Mouse (Mus musculus): ENCODE results near the gene Cntn4.
"Not testable (repeated sequence)": the region's sequence is repeated elsewhere in the genome, so short reads cannot be mapped to it uniquely, and the experiment has no call there.

Gene Cntn4

DNA sequence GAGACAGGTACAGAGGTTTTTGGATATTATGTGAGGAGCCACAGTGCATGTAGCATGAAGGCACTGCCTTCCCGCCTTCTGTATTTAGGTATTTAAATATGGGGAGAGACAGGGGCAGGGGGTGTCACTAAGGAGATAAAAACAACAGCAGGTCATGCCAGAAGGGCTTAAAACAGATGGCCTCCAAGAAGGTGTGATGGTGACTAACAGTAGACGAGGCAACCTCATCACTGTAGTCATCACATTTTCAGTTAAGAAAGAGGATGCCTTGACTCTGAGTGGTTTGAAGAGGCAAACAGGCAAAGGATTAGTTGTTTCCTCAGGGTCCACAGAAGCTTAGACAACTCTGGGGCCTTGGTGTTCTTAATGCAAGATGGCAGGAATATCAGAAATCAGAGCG lies 655.0 kb downstream of the Cntn4 start:
- no peak for DNase-seq (ENCODE audit: low spot score)

DNA sequence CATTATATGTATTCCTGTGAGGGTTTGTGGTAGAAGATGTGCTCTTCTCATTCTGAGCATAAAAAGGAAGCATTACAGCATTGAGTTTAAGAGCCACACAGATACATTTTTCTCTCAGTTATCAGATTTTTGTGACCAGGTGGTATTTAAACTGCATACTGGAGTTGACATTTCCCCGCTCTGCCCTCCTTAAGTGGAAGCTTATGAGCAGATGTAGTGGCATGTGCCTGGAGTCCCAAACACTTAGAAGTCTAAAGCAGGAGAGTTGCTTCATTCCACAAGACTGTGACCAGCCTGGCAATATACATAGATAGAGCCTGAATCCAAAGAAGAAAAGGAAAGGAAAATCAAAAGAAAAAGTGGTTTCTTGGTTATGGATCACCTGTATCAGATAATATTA lies 655.5 kb downstream of the Cntn4 start:
- no peak for DNase-seq (ENCODE audit: low spot score)

DNA sequence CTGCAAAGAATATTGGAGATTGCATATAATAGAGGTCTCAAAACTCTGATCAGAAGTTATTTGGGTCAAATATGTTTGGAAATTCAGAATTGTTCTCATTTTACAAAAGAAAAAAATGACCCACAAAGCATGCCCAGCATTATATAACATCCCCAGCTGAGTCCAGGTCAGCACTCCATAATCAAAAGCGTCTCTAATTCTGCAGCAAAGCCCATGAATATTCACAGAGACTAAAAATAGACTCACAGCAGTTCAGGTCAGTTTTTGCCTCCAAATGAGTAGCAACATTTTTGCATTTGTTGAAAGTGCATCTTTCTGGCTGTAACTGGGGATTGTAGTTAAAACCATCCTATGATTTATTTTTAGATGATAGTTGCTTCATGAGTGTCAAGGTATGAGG lies 657.6 kb downstream of the Cntn4 start:
- no peak for DNase-seq (ENCODE audit: low spot score)

DNA sequence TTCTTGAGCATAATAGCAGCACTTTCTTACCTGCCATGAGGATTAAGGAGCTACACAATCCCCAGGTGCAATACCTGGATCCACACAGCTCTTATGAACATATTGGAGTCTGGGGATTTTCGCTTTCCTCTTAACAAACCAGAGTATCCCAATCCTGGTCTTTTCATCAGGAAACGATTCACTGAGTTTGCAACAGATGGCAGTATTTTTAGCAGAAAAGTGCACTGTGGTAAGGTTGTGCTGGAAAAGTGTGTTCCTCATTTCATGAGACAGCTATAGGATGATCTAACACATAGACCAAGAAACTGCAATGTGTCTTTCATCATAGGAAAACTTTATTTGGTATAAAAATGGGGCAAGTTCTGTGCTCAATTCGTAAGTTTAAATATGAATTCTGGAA lies 659.3 kb downstream of the Cntn4 start:
- DNase-seq (ENCODE audit: low spot score), result no peak

DNA sequence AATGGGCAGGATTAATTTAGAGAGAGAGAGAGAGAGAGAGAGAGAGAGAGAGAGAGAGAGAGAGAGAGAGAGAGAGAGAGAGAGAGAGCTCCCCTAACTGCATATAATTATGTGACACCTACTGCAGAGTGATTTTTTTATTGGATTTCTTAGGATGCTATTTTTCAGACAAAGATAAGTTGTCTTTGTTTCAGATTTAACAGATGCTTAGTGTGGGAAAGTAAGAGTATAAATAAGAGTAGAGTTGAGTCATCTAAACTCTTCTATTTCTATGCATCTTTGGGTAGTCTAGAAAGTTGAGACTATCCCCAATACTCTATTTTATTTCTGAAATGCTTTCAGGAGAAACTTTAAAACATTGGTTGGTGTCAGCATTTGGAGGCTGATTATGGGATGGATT lies 660.4 kb downstream of the Cntn4 start:
- DNase-seq (ENCODE audit: low spot score), result no peak

DNA sequence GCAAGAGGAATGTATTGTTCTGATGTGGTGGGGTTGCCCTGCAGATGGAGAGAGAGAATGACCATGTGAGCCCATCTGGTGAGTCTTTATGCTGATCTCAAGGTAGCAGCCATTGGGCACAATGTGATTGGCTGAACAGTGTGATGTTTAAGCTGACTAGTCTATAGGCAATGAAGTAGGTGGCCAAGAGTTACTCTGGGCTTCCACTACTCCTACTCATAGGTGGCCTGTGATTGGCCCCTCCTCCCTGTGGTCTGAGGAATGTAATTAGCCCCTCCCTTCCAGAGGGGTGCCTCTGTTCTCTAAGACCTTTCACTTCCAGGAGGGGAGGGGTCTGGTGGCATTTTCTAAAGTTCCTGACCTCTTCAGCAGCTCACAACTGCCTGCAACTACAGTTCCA lies 663.7 kb downstream of the Cntn4 start:
- no peak for DNase-seq (ENCODE audit: low spot score)

DNA sequence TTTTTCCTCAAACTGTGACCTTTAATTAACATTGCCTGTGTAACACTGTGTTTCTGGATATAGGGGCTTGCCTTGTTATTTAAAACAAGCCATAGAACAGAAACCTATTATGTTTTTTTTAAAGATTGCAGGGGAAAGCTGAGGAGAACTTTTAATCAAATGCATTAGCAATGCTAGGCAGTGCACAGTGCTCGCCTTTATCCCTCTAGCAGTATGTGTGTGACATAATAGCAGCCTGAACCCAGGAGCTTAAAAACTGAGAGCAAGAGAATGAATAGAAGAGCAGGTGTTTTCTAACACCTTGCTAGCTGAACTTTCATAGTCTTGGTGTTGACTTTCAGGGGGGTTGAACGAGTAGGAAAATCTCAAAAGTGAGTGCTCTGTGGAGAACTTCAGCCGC lies 672.6 kb downstream of the Cntn4 start:
- no peak for DNase-seq (ENCODE audit: low spot score)

DNA sequence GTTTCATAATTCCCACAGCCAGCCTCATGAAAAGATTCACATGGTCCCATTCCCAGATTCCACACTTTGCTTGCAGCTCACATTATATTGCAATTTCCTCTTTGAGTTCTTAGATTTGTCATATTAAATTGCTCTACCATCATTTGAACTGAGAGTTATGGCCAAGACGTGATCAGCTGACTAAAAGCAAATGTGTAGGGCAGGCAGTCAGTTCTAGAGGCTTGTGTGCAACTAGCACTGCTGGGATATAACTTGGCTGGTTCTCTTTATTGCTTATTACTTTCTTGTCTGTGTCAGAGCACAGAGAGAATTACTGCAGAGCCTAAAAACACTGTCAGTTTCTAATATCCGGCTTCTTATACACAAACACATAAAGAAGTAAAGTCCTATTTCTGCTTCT lies 673.9 kb downstream of the Cntn4 start:
- DNase-seq (ENCODE audit: low spot score), result no peak

DNA sequence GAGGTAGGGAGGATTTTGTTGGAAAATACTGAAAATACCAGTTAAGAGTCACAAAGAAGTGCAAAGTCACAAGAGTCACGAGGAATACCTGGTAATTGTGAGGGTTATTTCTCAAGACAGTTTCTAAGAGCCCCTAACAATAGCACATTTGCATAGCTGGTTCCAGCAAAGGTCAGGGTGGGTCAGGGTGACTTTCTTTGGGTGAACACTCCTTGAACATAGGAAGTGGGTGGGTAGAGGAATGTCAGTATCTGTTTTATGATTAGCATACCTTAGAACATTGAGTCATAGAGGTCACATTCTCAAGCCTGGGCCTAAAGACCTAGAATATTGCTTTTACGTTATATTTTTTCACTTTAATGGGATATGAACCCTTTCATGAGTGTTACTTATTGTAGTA lies 681.3 kb downstream of the Cntn4 start:
- not testable (repeated sequence) for DNase-seq (ENCODE audit: low spot score)

DNA sequence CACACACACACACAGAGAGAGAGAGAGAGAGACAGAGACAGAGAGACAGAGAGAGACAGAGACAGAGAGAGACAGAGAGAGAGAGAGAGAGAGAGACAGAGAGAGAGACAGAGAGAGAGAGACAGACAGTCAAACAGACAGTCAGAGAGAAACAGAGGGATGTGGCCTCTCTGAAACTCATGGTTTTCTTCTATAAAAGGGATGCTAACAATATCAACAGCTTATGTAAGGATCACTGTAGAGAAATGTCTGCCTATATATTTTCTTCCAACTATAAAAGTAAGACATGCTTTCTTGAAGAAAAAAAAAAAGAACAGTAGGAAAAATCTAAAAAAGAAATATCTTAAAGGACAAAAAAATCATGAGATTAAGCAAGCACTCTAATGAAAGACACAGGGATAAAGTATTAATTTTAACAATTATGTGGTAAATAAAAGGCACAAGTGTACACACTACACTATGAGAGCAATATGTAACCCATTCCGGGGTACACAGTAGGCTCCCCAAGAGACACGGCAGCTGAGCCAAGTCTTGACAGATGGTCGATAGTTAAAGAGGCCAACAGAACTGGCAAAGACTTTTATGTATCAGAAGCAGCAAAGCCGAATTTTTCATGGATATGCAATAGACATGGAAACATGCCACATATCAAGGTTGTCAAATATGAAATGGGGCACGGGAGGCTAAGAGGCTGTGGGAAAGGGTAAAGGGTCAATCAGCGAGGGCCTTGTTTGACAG lies 704.0 kb downstream of the Cntn4 start:
- no peak for DNase-seq (ENCODE audit: low spot score)

DNA sequence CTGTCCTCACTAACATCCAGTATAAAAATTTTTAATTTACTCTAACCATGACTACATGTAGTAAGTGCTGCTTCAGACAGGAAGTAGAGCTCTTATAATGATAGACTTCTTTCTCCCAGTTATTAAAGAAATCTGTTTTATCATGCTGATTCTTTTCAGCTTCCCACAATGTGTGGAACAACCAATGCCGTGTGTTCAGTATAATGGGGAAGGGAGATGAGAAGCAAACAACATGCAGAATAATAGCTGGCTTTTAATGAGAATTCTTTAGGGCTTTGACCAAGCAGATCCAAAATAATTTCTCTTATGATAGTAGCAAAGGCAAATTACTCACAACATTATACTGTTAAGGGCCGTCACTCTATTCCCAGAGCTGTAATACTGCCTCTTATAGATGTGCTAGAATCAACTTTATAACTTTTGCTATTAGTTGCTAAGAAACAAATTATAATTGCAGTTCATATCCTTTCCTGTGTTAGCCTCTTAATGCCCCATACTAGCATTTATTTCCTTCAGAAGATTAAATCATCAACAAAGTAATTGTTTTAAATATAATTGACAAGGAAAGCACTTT lies 710.5 kb downstream of the Cntn4 start:
- no peak for DNase-seq (ENCODE audit: low spot score)

DNA sequence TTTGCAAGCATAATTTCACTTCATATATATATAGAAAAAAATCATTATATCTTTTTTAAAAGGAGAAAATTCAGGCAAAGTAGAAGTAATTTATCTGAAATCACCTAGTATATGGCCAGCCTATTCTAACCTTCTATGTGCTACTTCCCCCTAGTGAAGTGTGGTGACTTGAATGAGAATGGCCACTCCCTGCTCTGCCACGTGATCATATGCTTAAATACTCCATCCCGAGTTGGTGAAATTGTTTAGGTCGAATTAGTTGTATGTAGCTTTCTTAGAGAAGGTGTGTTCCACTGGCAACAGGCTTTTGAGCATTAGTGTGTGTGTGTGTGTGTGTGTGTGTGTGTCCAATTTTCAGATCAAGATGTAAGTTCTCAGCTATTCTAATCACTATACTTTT lies 730.6 kb downstream of the Cntn4 start:
- no peak for DNase-seq (ENCODE audit: low spot score)

DNA sequence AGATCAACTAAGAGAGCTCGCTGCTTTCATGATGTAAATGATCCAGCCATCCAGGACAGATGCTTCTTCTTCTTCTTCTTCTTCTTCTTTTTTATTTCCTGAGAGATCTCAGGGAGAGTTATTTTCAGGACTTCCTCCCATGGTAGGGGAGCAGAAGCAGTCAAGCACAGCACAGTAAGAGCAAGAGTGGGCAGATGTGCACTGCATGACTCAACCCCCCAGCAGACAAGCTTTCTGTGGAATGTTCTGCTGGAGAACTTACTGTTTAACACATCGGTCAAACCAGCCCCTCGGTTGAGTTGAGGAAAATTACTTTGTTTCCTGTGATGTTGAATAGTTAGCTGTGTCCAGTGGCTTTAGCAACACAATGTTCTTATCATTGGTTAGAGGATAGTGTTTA lies 731.2 kb downstream of the Cntn4 start:
- no peak for DNase-seq (ENCODE audit: low spot score)

DNA sequence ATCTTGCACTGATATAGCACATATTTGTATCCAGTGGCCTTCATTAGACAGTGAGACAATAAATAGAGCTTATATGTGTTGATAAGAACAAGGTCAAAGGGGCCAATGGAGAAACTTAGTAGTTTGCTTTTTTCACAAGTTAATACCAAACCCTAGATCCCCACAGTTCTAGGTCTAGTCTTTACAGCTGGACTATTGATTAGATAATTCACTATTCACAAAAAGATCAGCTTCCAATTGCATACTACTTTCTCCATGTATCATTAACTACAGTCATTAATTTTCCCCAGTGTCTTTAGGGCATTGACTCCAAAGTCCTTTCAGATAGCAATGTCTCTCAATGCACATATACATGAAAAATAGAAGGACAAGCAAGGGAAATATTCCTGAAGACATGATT lies 745.5 kb downstream of the Cntn4 start:
- no peak for DNase-seq (ENCODE audit: low spot score)

DNA sequence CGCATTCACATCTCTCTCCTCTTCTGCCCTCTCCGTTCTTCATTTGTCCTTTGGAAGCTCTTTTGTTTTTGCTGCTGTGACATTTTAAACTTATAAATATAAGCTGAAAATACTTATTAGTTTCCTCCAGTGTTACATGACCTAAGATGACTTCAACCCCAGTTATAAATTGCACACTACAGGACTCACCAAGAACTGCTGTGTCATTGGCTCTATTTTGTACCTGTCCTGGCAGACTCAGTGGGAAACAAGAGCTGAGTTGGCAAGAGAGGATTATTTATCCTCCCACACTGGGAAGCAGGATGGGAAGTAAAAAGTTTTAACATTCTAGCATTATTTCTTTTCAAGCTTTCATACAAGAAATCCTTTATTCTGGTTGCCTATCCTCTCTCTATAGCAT lies 746.0 kb downstream of the Cntn4 start:
- DNase-seq (ENCODE audit: low spot score), result no peak

DNA sequence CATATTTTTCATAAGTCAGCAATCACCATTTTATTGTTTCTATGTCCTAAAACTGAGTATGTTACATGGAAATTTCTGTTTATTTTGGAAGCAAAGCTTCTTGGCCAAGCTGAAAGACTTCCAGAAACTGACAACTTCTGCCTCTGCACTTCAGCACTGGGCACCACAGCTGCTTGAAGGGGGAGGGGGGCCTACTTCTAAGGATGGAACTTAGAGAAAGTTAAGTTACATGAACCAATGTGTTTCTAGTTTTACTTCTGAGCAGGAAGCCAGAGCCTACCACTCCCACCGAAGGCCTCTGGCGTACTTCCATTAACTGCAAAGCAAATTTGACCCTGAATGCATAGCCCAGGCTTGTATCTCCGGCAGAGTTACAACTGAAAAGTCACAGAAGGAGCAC lies 749.2 kb downstream of the Cntn4 start:
- no peak for DNase-seq (ENCODE audit: low spot score)

DNA sequence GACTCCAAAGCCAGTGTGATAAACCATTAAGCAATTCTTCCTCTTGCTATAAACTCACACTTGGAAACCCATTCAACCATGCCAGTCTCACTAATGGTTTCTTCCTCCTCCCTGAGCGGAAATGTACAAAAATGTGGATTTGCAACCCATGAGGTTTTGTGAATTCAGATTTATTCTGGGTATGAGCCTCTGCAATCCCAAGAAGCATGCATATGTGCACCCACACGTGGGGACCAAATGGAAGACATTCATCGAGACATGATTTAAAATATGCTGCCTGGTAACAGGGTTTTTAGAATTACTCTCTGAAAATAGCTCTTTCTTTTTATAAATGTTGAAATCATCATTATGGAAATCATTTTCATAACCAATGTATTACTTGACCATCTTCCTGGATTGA lies 754.0 kb downstream of the Cntn4 start:
- no peak for DNase-seq (ENCODE audit: low spot score)

DNA sequence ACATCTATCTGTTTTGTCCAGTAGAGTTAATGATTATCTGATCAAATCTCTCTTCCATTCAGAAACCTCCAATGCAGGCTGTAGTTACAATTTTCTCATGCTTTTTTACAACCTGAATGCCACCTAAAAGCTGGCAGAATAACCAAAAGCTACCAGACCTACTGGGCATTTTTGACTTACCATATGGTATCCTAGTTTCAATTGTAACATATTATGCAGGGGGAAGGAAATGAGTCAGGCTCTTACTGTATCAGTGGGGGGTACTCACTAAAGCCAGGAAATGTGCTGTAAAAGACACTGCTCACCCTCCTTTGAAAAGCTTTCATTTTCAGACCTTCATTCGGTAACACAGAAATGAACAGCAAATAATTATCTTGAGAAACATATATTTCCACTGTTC lies 763.3 kb downstream of the Cntn4 start:
- no peak for DNase-seq (ENCODE audit: low spot score)

DNA sequence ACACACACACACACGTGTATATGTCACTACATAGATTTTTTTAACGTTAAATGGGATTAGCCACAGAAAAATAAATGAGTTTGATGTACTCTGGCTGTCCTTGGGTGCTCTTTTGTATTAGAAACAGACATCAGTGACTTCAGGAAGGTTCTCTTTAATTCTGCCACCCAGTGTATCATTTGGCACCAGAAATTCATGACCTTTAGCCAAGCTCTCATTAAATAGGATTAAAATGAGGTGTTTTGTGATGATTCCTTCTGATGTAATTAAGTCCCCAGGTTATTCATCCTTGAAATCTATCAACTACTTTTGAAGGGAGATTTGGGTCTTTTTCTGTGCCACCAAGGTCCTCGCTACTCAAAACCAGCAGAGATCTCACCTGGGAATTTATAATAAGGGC lies 763.8 kb downstream of the Cntn4 start:
- no peak for DNase-seq (ENCODE audit: low spot score)

DNA sequence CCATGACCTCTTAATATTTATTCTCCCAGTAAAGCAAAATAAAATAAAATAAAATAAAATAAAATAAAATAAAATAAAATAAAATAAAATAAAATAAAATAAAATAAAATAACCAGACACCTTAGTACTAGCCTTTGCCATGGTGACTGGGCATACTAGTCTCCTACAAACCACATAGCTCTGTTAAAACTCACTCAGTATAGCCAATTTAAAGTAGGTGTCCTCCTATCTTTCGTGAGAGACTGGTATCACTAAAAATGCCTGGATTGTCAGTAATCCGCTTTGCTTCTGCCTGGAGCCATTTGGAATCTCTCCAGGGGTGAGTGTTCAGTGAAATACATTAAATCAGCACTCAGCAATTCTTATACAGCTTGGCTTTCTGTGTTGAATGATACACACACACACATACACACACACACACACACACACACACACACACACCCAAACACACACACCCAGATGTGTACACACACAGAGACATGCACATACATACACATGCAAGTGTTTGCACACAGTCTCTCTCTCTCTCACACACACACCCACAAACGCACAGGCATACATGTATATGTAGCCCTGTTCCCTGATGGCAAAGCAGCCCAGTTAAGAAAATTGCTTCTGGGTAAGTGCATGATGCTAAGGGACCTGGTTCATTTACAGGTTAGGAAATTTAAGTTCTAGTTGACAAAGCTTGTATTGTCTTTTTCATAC lies 776.8 kb downstream of the Cntn4 start:
- DNase-seq (ENCODE audit: low spot score), result no peak

DNA sequence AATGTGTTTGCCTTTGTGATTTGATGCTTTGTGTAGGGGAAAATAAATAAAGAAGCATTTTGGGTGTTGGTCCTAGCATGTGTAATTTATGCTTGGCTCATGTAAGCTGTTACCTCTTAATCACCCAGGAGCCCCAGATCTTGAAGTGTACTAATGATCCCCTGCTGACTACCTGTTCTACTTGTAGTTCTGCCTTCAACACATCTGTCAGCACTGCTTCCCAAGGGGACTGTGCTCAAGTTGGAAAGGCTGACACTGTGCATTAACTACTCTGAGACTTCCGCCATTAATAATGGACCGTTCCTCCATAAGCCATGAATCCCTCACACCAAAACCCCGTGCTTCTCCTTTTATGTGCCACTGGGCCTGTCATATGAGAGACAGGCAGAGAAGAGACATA lies 778.2 kb downstream of the Cntn4 start:
- no peak for DNase-seq (ENCODE audit: low spot score)

DNA sequence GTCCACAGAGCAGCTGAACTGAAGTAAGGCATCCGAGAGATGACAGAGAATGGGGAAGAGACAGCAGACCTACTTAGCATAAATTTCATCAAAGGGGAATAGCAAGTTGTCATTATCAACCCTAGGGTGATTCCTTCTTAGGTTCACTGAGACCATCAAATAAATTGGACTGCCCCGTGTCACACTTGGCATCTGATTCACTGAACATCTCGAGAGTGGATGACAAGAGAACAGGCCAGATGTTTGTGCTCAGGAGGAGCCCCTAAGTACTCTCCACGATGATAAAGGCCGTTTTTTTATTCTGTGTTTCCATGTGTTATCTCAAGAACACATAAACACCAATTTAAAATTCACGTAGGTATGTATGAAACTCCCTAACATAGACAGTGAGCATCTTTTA lies 780.7 kb downstream of the Cntn4 start:
- no peak for DNase-seq (ENCODE audit: low spot score)

DNA sequence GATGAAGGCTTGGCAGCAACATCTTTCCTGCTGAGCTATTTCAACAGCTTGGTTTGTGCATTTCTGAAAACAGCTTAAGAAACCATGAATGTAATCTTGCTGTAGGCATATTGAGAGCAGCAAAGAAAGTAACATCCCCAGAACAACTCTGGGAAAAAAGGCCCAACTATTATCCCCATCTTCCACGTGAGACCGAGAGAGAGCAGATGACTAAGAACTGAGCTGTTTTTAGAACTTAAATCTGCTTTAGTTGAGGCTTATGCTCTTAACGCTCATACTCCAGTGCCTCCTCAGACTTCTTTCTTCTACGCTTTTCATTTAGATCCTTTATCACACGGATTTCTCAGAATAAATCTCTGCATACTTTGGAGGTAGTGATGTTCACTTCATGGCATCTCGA lies 784.9 kb downstream of the Cntn4 start:
- DNase-seq (ENCODE audit: low spot score), result no peak

DNA sequence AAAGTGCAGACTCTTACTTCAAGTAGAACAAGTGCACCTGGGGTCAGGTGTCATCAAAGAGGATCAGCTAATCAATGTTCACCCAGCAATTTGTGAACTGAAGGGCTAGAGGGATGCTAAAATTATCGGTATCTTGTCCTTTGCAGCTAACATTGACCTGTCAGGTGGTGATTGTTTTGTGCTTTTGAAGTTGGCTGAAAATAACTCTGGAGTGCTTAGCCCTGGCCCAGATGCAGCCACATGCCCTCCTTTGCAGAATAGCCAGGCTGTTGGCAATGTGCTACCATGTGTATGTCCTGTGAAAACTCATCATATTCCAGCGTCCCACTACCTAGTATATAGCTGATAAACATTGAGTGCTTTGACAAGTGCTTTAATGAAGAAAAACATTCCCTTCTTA lies 786.4 kb downstream of the Cntn4 start:
- DNase-seq (ENCODE audit: low spot score), result no peak

All from urinary bladder, postnatal 25 days (tissue).